Mouse (Mus musculus): Measurements from ENCODE around the gene Capn15. TPM values are rescaled to one million over a fixed set of nuclear protein-coding genes. Genes with fewer than 3 reads are reported as not detected.

Gene Capn15
- polyA plus RNA-seq, 1 experiment from 2014 or later = 26.0 TPM

DNA sequence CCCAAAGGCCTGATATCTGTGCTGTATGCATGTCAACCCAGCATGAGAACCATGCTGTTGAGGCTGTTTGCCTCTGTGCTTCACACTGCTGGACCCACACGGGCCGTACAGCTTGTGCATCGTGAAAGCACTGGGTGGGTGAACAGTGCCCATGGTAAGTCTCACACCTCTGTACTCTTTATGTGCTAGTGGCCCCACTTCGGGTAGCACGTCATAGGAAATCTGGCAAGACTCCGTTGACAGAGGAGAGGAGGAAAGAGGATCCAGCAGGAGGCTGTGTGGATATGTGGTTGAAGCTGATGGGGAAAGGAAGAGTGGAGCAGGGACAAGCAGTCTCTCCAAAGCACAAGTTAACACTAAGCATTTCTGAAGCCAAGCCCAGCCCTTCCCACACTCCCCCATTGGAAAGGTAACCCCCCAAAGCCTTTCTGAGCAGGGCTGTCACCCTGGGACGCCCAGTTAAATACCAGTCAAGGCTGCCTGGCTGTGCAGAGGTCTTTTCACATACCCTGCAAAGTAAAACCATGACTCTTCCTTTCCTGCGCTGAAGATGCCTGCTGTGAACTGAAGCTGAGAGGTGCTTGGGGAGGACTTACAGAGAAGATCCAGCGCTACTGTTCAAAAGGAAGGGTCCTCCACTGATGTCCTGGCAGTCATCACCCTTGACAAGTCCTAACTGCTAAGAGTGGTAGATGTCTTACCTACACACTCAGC lies 67.4 kb downstream of the Capn15 start:
- H3K9me3 ChIP-seq (ENCODE audit: low read length) = no peaks in the 10 kb centered on the region

GRCm38 (mm10) chr17:25916931-25917647 lies 68.5 kb downstream of the Capn15 start:
- Histone ChIP-seq H3K9ac (replicated peaks; ENCODE audit: low read length) (no peak overlapping the region), H3K4me1 (ENCODE audit: insufficient read depth, low read length) (peaks cover 15% of the 10 kb centered on the region), H3K9me3 (ENCODE audit: low read length) (no peaks in the 10 kb centered on the region), H3K4me3 (ENCODE audit: low read length) (no peak overlapping the region), H3K27ac (ENCODE audit: low read length) (no peak overlapping the region), H3K4me2 (replicated peaks; ENCODE audit: low read depth, low read length) (no peak overlapping the region), H3K36me3 (ENCODE audit: insufficient read depth, low read length) (no peaks in the 10 kb centered on the region), H3K27me3 (ENCODE audit: insufficient read depth, low read length) (no peaks in the 10 kb centered on the region)
- no peak for ATAC-seq (ENCODE audit: low FRiP score, low TSS enrichment)
- 79% methylated on average over 8 of the region's 8 CpGs for WGBS

More for the DNA sequence above, 67.4 kb downstream of the Capn15 start:
- H3K4me2 ChIP-seq (replicated peaks; ENCODE audit: low read depth, low read length) = peak overlapping the region; percentile 61
- H3K27ac ChIP-seq (ENCODE audit: low read length) = no peak overlapping the region
- no peaks in the 10 kb centered on the region for H3K27me3 ChIP-seq (ENCODE audit: insufficient read depth, low read length)
- H3K36me3 ChIP-seq (ENCODE audit: insufficient read depth, low read length) = no peaks in the 10 kb centered on the region
- H3K9ac ChIP-seq (replicated peaks; ENCODE audit: low read length) = peak overlapping the region; percentile 84
- H3K4me1 ChIP-seq (ENCODE audit: insufficient read depth, low read length) = peaks cover 15% of the 10 kb centered on the region
- peak overlapping the region; percentile 93 for H3K4me3 ChIP-seq (ENCODE audit: low read length)
- 86% methylated on average over 9 of the region's 9 CpGs for WGBS
- ATAC-seq (ENCODE audit: low FRiP score, low TSS enrichment) = no peak

DNA sequence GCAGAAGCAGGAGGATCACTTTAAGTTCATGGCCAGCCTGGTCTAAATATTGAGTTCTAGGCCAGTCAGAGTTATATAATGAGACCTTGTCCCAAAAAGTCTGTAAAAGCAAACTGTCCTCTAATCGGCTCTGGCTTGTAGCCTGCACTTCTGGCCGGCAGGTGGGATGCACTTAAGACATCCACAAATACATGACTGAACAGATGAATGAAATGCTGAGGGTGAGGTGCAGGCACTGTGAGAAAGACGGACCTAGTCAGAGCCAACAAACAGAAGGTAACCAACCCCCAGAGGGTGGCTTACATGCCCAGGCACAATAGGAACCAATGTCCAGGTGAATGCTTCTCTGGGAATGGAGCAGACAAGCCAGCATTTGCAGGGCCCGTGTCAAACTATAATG lies 71.3 kb downstream of the Capn15 start:
- ATAC-seq (ENCODE audit: low FRiP score, low TSS enrichment) = no peak
- Histone ChIP-seq H3K9ac (replicated peaks; ENCODE audit: low read length) (no peak overlapping the region), H3K27ac (ENCODE audit: low read length) (peak overlapping the region; percentile 27; the same call in 1 of the 2 replicates), H3K36me3 (ENCODE audit: insufficient read depth, low read length) (no peaks in the 10 kb centered on the region), H3K27me3 (ENCODE audit: insufficient read depth, low read length) (no peaks in the 10 kb centered on the region), H3K4me2 (replicated peaks; ENCODE audit: low read depth, low read length) (no peak overlapping the region), H3K9me3 (ENCODE audit: low read length) (no peaks in the 10 kb centered on the region), H3K4me1 (ENCODE audit: insufficient read depth, low read length) (peaks cover 15% of the 10 kb centered on the region), H3K4me3 (ENCODE audit: low read length) (no peak overlapping the region)
- 82% methylated on average over 4 of the region's 4 CpGs for whole genome bisulfite sequencing

DNA sequence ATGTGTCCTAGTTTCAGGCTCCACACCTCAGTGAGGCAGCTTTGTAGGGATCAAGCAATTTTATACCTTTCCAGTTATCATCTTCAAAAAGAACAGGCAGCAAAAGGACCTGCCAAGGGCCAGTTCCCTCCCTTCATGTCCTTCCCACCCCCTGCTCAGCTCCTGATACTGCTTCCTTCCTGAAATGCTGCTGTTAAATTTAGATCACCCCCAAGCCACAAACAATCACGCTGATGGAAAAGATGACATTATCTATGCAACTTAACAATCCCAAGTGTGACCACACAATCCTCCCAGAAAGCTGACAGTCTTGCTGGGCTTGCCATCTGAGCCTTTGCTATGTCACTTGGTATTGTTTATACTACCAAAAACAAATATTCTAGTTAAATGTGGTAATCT lies 71.7 kb downstream of the Capn15 start:
- WGBS = 88% methylated on average over 1 of the region's 1 CpGs
- no peak overlapping the region for H3K4me3 ChIP-seq (ENCODE audit: low read length)

DNA sequence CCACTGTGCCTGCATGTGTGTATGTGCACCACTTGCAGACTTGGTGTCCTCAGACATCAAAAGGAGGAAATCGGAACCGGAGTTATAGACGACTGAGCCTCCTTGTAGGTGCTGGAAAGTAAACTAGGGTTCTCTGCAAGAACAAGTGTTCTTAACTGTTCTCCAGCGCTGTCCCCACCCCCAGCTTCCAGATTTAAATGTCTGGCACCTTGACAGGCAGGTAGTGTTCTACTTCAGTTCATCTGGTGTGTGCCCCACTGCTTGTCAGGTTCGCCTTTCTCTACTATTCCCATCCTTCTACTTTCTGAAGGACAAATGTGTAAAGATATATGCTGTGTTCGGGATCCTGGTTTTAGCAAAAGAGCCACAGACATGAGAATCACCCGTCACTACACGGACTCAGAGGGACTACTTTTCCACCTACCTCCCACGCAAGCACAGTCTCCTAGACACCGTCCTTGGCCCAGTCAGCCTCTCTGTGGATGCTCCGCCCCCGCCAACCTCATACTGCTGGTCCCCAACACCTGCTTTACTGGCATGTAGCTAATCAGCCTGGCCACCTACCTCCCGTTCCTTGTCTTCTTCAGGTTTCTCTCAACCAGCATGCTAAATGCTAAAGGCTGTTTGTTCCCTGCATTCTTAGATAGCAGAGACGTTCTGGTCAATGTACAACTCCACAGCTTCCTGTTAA lies 72.3 kb downstream of the Capn15 start:
- no peak for ATAC-seq (ENCODE audit: low FRiP score, low TSS enrichment)
- Histone ChIP-seq H3K4me1 (ENCODE audit: insufficient read depth, low read length) (peaks cover 10% of the 10 kb centered on the region), H3K4me2 (replicated peaks; ENCODE audit: low read depth, low read length) (no peak overlapping the region; the same call in 1 of the 2 replicates), H3K27me3 (ENCODE audit: insufficient read depth, low read length) (no peaks in the 10 kb centered on the region), H3K36me3 (ENCODE audit: insufficient read depth, low read length) (no peaks in the 10 kb centered on the region), H3K4me3 (ENCODE audit: low read length) (no peak overlapping the region), H3K9ac (replicated peaks; ENCODE audit: low read length) (no peak overlapping the region), H3K27ac (ENCODE audit: low read length) (no peak overlapping the region), H3K9me3 (ENCODE audit: low read length) (no peaks in the 10 kb centered on the region)
- WGBS = 76% methylated on average over 14 of the region's 14 CpGs

More for the DNA sequence above, 71.7 kb downstream of the Capn15 start:
- Histone ChIP-seq H3K36me3 (ENCODE audit: insufficient read depth, low read length) (no peaks in the 10 kb centered on the region), H3K27me3 (ENCODE audit: insufficient read depth, low read length) (no peaks in the 10 kb centered on the region), H3K9me3 (ENCODE audit: low read length) (no peaks in the 10 kb centered on the region), H3K27ac (ENCODE audit: low read length) (peak overlapping the region; percentile 27; the same call in 1 of the 2 replicates), H3K9ac (replicated peaks; ENCODE audit: low read length) (no peak overlapping the region), H3K4me1 (ENCODE audit: insufficient read depth, low read length) (peaks cover 15% of the 10 kb centered on the region), H3K4me2 (replicated peaks; ENCODE audit: low read depth, low read length) (no peak overlapping the region; the same call in 1 of the 2 replicates)
- ATAC-seq (ENCODE audit: low FRiP score, low TSS enrichment) = no peak

DNA sequence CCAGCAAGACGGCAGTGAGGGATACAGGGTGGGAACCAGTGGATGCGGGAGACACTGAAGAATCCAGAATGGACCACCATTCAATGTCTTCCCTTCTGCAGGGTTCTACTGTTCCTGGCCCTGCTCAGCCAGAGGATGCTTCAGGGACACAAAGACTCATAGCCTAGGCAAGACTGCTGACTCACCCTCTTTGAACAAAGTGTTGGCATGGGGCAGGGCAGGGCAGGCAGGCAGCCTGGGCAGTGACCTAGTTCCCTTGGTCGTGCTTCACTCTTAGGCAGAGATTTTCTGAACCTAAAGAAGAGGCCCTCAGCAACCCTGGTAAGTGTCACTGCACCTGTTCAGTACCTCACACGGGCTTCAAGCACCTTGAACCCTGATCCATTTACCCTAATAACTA lies 73.8 kb downstream of the Capn15 start:
- Histone ChIP-seq H3K27ac (ENCODE audit: low read length) (no peak overlapping the region), H3K9me3 (ENCODE audit: low read length) (no peaks in the 10 kb centered on the region), H3K36me3 (ENCODE audit: insufficient read depth, low read length) (no peaks in the 10 kb centered on the region), H3K4me2 (replicated peaks; ENCODE audit: low read depth, low read length) (no peak overlapping the region), H3K9ac (replicated peaks; ENCODE audit: low read length) (no peak overlapping the region), H3K27me3 (ENCODE audit: insufficient read depth, low read length) (no peaks in the 10 kb centered on the region), H3K4me3 (ENCODE audit: low read length) (no peak overlapping the region), H3K4me1 (ENCODE audit: insufficient read depth, low read length) (peaks cover 2% of the 10 kb centered on the region; the same call in 1 of the 2 replicates)
- 93% methylated on average over 4 of the region's 4 CpGs for WGBS
- ATAC-seq (ENCODE audit: low FRiP score, low TSS enrichment) = no peak

Other genes with a start within 250 kb of the Capn15 start
- gene Mslnl, start 249.8 kb downstream of the Capn15 start, polyA plus RNA-seq (2015; fragmentation: Nextera tagmentation; extraction: Ambion mirVana) = not detected in 2 replicates
- gene Msln, start 231.4 kb downstream of the Capn15 start, polyA plus RNA-seq (2015; fragmentation: Nextera tagmentation; extraction: Ambion mirVana) = 6.9 and 7.8 TPM in 2 replicates
- gene Narfl, start 212.0 kb downstream of the Capn15 start, polyA plus RNA-seq (2015; fragmentation: Nextera tagmentation; extraction: Ambion mirVana) = 37.9 and 39.2 TPM in 2 replicates
- gene Haghl, start 200.1 kb downstream of the Capn15 start, polyA plus RNA-seq (2015; fragmentation: Nextera tagmentation; extraction: Ambion mirVana) = 79.8 and 83.7 TPM in 2 replicates
- 0.16 and 0.46 TPM in 2 replicates for gene Ccdc78, start 199.2 kb downstream of the Capn15 start, polyA plus RNA-seq (2015; fragmentation: Nextera tagmentation; extraction: Ambion mirVana)
- gene Fam173a, start 192.9 kb downstream of the Capn15 start, polyA plus RNA-seq (2015; fragmentation: Nextera tagmentation; extraction: Ambion mirVana) = 105 and 109 TPM in 2 replicates
- 0.40 and 0.57 TPM in 2 replicates for gene AC134908.4, start 190.1 kb downstream of the Capn15 start, polyA plus RNA-seq (2015; fragmentation: Nextera tagmentation; extraction: Ambion mirVana)
- 56.8 and 57.1 TPM in 2 replicates for gene Metrn, start 188.7 kb downstream of the Capn15 start, polyA plus RNA-seq (2015; fragmentation: Nextera tagmentation; extraction: Ambion mirVana)
- 1.4 and 2.0 TPM in 2 replicates for gene Fbxl16, start 176.7 kb downstream of the Capn15 start, polyA plus RNA-seq (2015; fragmentation: Nextera tagmentation; extraction: Ambion mirVana)
- 33.1 and 35.3 TPM in 2 replicates for gene Wdr24, start 162.2 kb downstream of the Capn15 start, polyA plus RNA-seq (2015; fragmentation: Nextera tagmentation; extraction: Ambion mirVana)
- 72.3 and 73.0 TPM in 2 replicates for gene Jmjd8, start 156.9 kb downstream of the Capn15 start, polyA plus RNA-seq (2015; fragmentation: Nextera tagmentation; extraction: Ambion mirVana)
- 387 and 393 TPM in 2 replicates for gene Stub1, start 152.4 kb downstream of the Capn15 start, polyA plus RNA-seq (2015; fragmentation: Nextera tagmentation; extraction: Ambion mirVana)
- gene Rhbdl1, start 148.5 kb downstream of the Capn15 start, polyA plus RNA-seq (2015; fragmentation: Nextera tagmentation; extraction: Ambion mirVana) = 3.3 and 4.0 TPM in 2 replicates
- gene Gm20683, start 144.0 kb downstream of the Capn15 start, polyA plus RNA-seq (2015; fragmentation: Nextera tagmentation; extraction: Ambion mirVana) = 4.0 and 4.3 TPM in 2 replicates
- gene Rhot2, start 140.9 kb downstream of the Capn15 start, polyA plus RNA-seq (2015; fragmentation: Nextera tagmentation; extraction: Ambion mirVana) = 29.3 and 32.5 TPM in 2 replicates
- 33.1 and 33.5 TPM in 2 replicates for gene Wdr90, start 124.3 kb downstream of the Capn15 start, polyA plus RNA-seq (2015; fragmentation: Nextera tagmentation; extraction: Ambion mirVana)
- gene Mcrip2, start 117.0 kb downstream of the Capn15 start, polyA plus RNA-seq (2015; fragmentation: Nextera tagmentation; extraction: Ambion mirVana) = 72.9 and 79.2 TPM in 2 replicates
- 100 and 102 TPM in 2 replicates for gene Mettl26, start 110.7 kb downstream of the Capn15 start, polyA plus RNA-seq (2015; fragmentation: Nextera tagmentation; extraction: Ambion mirVana)
- 0.71 and 1.0 TPM in 2 replicates for gene Wfikkn1, start 104.9 kb downstream of the Capn15 start, polyA plus RNA-seq (2015; fragmentation: Nextera tagmentation; extraction: Ambion mirVana)
- 33.5 and 33.7 TPM in 2 replicates for gene Rab40c, start 66.1 kb downstream of the Capn15 start, polyA plus RNA-seq (2015; fragmentation: Nextera tagmentation; extraction: Ambion mirVana)
- gene Pigq, start 40.9 kb downstream of the Capn15 start, polyA plus RNA-seq (2015; fragmentation: Nextera tagmentation; extraction: Ambion mirVana) = 85.8 and 95.9 TPM in 2 replicates
- 1.8 and 3.7 TPM in 2 replicates for gene Nhlrc4, start 40.8 kb downstream of the Capn15 start, polyA plus RNA-seq (2015; fragmentation: Nextera tagmentation; extraction: Ambion mirVana)
- gene A930017K11Rik, start 33.2 kb downstream of the Capn15 start, polyA plus RNA-seq (2015; fragmentation: Nextera tagmentation; extraction: Ambion mirVana) = 8.1 and 9.5 TPM in 2 replicates
- gene Rab11fip3, start 83.8 kb upstream of the Capn15 start, polyA plus RNA-seq (2015; fragmentation: Nextera tagmentation; extraction: Ambion mirVana) = 30.7 and 41.0 TPM in 2 replicates
- 46.9 and 52.3 TPM in 2 replicates for gene Decr2, start 104.5 kb upstream of the Capn15 start, polyA plus RNA-seq (2015; fragmentation: Nextera tagmentation; extraction: Ambion mirVana)
- 103 and 112 TPM in 2 replicates for gene Nme4, start 109.8 kb upstream of the Capn15 start, polyA plus RNA-seq (2015; fragmentation: Nextera tagmentation; extraction: Ambion mirVana)
- gene Tmem8, start 127.5 kb upstream of the Capn15 start, polyA plus RNA-seq (2015; fragmentation: Nextera tagmentation; extraction: Ambion mirVana) = 6.5 and 7.1 TPM in 2 replicates
- gene Mrpl28, start 137.7 kb upstream of the Capn15 start, polyA plus RNA-seq (2015; fragmentation: Nextera tagmentation; extraction: Ambion mirVana) = 216 and 238 TPM in 2 replicates
- 8.3 and 11.7 TPM in 2 replicates for gene Axin1, start 152.9 kb upstream of the Capn15 start, polyA plus RNA-seq (2015; fragmentation: Nextera tagmentation; extraction: Ambion mirVana)
- 0.52 and 0.89 TPM in 2 replicates for gene Pdia2, start 213.3 kb upstream of the Capn15 start, polyA plus RNA-seq (2015; fragmentation: Nextera tagmentation; extraction: Ambion mirVana)
- 17.7 and 19.4 TPM in 2 replicates for gene Rgs11, start 217.2 kb upstream of the Capn15 start, polyA plus RNA-seq (2015; fragmentation: Nextera tagmentation; extraction: Ambion mirVana)
- gene Arhgdig, start 222.0 kb upstream of the Capn15 start, polyA plus RNA-seq (2015; fragmentation: Nextera tagmentation; extraction: Ambion mirVana) = 6.4 TPM in 2 replicates

All from kidney, embryonic 16.5 days (tissue).